Mouse (Mus musculus): ENCODE measurements around the gene Dnaaf3. TPM values are rescaled to one million over a fixed set of nuclear protein-coding genes. Genes with fewer than 3 reads are reported as not detected.

Dnaaf3 gene
- total RNA-seq, 2 experiments from 2014 or later: 0.51 to 1.2 TPM

- peak; percentile 51 to 67 for DNase-seq (ENCODE audit: low spot score in 2 of 2)
Observed at GRCm38 (mm10) chr7:4500892-4501471, 31.3 kb downstream of the Dnaaf3 start.

GRCm38 (mm10) chr7:4499034-4499433, 33.2 kb downstream of the Dnaaf3 start:
- no peak for DNase-seq (ENCODE audit: low spot score in 2 of 2)

GRCm38 (mm10) chr7:4498251-4498650, 34.0 kb downstream of the Dnaaf3 start:
- no peak for DNase-seq (ENCODE audit: low spot score in 2 of 2)

GRCm38 (mm10) chr7:4497271-4497903, 34.9 kb downstream of the Dnaaf3 start:
- DNase-seq (ENCODE audit: low spot score in 2 of 2): no peak

GRCm38 (mm10) chr7:4496468-4496867, 35.8 kb downstream of the Dnaaf3 start:
- no peak for DNase-seq (ENCODE audit: low spot score in 2 of 2)

- DNase-seq (ENCODE audit: low spot score in 2 of 2): no peak
Observed at GRCm38 (mm10) chr7:4493991-4494390, 38.3 kb downstream of the Dnaaf3 start.

GRCm38 (mm10) chr7:4492284-4493224, 39.7 kb downstream of the Dnaaf3 start:
- no peak for DNase-seq (ENCODE audit: low spot score in 2 of 2)

GRCm38 (mm10) chr7:4491308-4491707, 40.9 kb downstream of the Dnaaf3 start:
- DNase-seq (ENCODE audit: low spot score in 2 of 2): no peak

GRCm38 (mm10) chr7:4482281-4482680, 50.0 kb downstream of the Dnaaf3 start:
- DNase-seq (ENCODE audit: low spot score in 2 of 2): no peak

- no peak for DNase-seq (ENCODE audit: low spot score in 2 of 2)
Observed at GRCm38 (mm10) chr7:4479674-4480073, 52.6 kb downstream of the Dnaaf3 start.

- no peak for DNase-seq (ENCODE audit: low spot score in 2 of 2)
Observed at GRCm38 (mm10) chr7:4478796-4479291, 53.4 kb downstream of the Dnaaf3 start.

- DNase-seq (ENCODE audit: low spot score in 2 of 2): peak; percentile 54 to 56
Observed at GRCm38 (mm10) chr7:4478021-4478795, 54.0 kb downstream of the Dnaaf3 start.

- DNase-seq (ENCODE audit: low spot score in 2 of 2): no peak
Observed at GRCm38 (mm10) chr7:4473940-4474339, 58.3 kb downstream of the Dnaaf3 start.

Small RNA genes lying within 50 kb of the gene (microRNA-seq; reads per million reads assigned to microRNA genes)
- gene Gm23577 (ENCODE audit: borderline number of aligned reads in 2 of 2): 0 reads per million in 2 experiments

Other genes with a start within 250 kb of the Dnaaf3 start
- gene Ncr1, start 194.7 kb downstream of the Dnaaf3 start, total RNA-seq (2021): under 1 TPM; 0.26 to 0.27 TPM
- under 1 TPM; 0.03 to 0.10 TPM for gene Gp6, start 134.7 kb downstream of the Dnaaf3 start, total RNA-seq (2021)
- 10 to 100 TPM; 22.0 to 26.1 TPM for gene Rdh13, start 86.8 kb downstream of the Dnaaf3 start, total RNA-seq (2021)
- 1 to 10 TPM; 2.6 to 3.0 TPM for gene Eps8l1, start 71.8 kb downstream of the Dnaaf3 start, total RNA-seq (2021)
- gene Ppp1r12c, start 30.8 kb downstream of the Dnaaf3 start, total RNA-seq (2021): 10 to 100 TPM; 95.9 to 96.6 TPM
- 1 to 10 TPM in 1 of 2 experiments, under 1 TPM in 1; 0.50 to 1.4 TPM for gene Tnnt1, start 16.1 kb downstream of the Dnaaf3 start, total RNA-seq (2021)
- gene Tnni3, start 8.2 kb downstream of the Dnaaf3 start, total RNA-seq (2021): under 1 TPM in 1 of 2 experiments, not detected in 1; 0.66 TPM
- gene Syt5, start 15.1 kb upstream of the Dnaaf3 start, total RNA-seq (2021): 1 to 10 TPM; 7.0 to 7.5 TPM
- not detected for gene Ptprh, start 71.6 kb upstream of the Dnaaf3 start, total RNA-seq (2021)
- gene Tmem86b, start 99.0 kb upstream of the Dnaaf3 start, total RNA-seq (2021): 1 to 10 TPM; 7.4 to 9.6 TPM
- 10 to 100 TPM; 79.2 to 98.8 TPM for gene Ppp6r1, start 126.6 kb upstream of the Dnaaf3 start, total RNA-seq (2021)
- 10 to 100 TPM; 47.8 TPM for gene Hspbp1, start 152.6 kb upstream of the Dnaaf3 start, total RNA-seq (2021)
- gene Brsk1, start 158.2 kb upstream of the Dnaaf3 start, total RNA-seq (2021): 1 to 10 TPM; 4.0 to 5.3 TPM
- under 1 TPM; 0.36 to 0.38 TPM for gene Tmem150b, start 192.8 kb upstream of the Dnaaf3 start, total RNA-seq (2021)
- 10 to 100 TPM; 34.5 to 35.3 TPM for gene Kmt5c, start 207.7 kb upstream of the Dnaaf3 start, total RNA-seq (2021)
- 10 to 100 TPM in 1 of 2 experiments, 1 to 10 TPM in 1; 7.6 to 10.6 TPM for gene Cox6b2, start 220.6 kb upstream of the Dnaaf3 start, total RNA-seq (2021)
- gene Fam71e2, start 238.8 kb upstream of the Dnaaf3 start, total RNA-seq (2021): not detected